Mouse (Mus musculus) heart, postnatal 0 days (tissue): ENCODE data around the gene Gtf2ird2.

Source experiments
- CTCF ChIP-seq: IDR thresholded peaks from 2 replicates; pipeline ENCODE4 v1.5.1; 2016; ENCODE audit warnings: antibody characterized with exemption, control low read depth, low read depth
- EP300 ChIP-seq: IDR thresholded peaks from 2 replicates; pipeline ENCODE4 v1.6.1; 2016; ENCODE audit warnings: antibody characterized with exemption, low read depth

GRCm38 (mm10) chr5:134182735-134183134, 1.1 kb upstream of the Gtf2ird2 start:
- TF ChIP-seq CTCF (no peak), EP300 (no peak)
